Mouse (Mus musculus) embryonic facial prominence, embryonic 15.5 days (tissue): ENCODE data around the gene Mthfsl. TPM values are rescaled to one million over a fixed set of nuclear protein-coding genes. Genes with fewer than 3 reads are reported as not detected.
A peak's percentile ranks its signal among the peaks of the same experiment; 100 is the strongest.
"Not testable (repeated sequence)": the region's sequence is repeated elsewhere in the genome, so short reads cannot be mapped to it uniquely, and the experiment has no call there.

Experiments used
- ATAC-seq: fragments of 200-750 bp; cut with Nextera tagmentation; 2 replicates; pipeline ENCODE4 v1.8.0; 2017; ENCODE audit warnings: low read depth, moderate TSS enrichment; ENCODE audit not compliant: insufficient number of reproducible peaks, low FRiP score, low TSS enrichment
- H3K27ac ChIP-seq: fragments of 300-500 bp; sonication (generic); replicated peaks from 2 replicates; pipeline ENCODE4 v1.5.1; 2015; ENCODE audit warnings: mild to moderate bottlenecking, inconsistent platforms
- H3K27me3 ChIP-seq: fragments of 300-500 bp; sonication (generic); 2 replicates; pipeline ENCODE4 v1.6.1; 2015; ENCODE audit warnings: inconsistent platforms
- H3K36me3 ChIP-seq: fragments of 300-500 bp; sonication (generic); 2 replicates; pipeline ENCODE4 v1.6.1; 2015; ENCODE audit warnings: mild to moderate bottlenecking, inconsistent platforms
- H3K4me1 ChIP-seq: fragments of 300-500 bp; sonication (generic); 2 replicates; pipeline ENCODE4 v1.6.1; 2015; ENCODE audit warnings: inconsistent platforms
- H3K4me2 ChIP-seq: fragments of 300-500 bp; sonication (generic); replicated peaks from 2 replicates; pipeline ENCODE4 v1.6.1; 2015; ENCODE audit warnings: mild to moderate bottlenecking, inconsistent platforms
- H3K4me3 ChIP-seq: fragments of 300-500 bp; sonication (generic); replicated peaks from 2 replicates; pipeline ENCODE4 v1.5.1; 2015; ENCODE audit warnings: mild to moderate bottlenecking, inconsistent platforms
- H3K9ac ChIP-seq: fragments of 300-500 bp; sonication (generic); 2 replicates; pipeline ENCODE4 v1.6.1; 2015; ENCODE audit warnings: inconsistent platforms
- H3K9me3 ChIP-seq: fragments of 300-500 bp; sonication (generic); replicated peaks from 2 replicates; pipeline ENCODE4 v1.6.1; 2016; ENCODE audit warnings: inconsistent platforms
- WGBS: fragments of 180-500 bp; shearing (Covaris S2); methylation state at CpG from one replicate; pipeline ENCODE4 v1.1.7; 2015; 5-methylcytosine and 5-hydroxymethylcytosine counted together
- polyA plus RNA-seq: library from polyadenylated mRNA; unstranded; fragments of >200 nt; fragmentation: Nextera tagmentation; extraction: Ambion mirVana; gene quantifications from 2 replicates; pipeline ENCODE4 v1.2.1, GENCODE M21; 2015

Mthfsl gene
- polyA plus RNA-seq = 34.1 and 40.2 TPM in 2 replicates

DNA sequence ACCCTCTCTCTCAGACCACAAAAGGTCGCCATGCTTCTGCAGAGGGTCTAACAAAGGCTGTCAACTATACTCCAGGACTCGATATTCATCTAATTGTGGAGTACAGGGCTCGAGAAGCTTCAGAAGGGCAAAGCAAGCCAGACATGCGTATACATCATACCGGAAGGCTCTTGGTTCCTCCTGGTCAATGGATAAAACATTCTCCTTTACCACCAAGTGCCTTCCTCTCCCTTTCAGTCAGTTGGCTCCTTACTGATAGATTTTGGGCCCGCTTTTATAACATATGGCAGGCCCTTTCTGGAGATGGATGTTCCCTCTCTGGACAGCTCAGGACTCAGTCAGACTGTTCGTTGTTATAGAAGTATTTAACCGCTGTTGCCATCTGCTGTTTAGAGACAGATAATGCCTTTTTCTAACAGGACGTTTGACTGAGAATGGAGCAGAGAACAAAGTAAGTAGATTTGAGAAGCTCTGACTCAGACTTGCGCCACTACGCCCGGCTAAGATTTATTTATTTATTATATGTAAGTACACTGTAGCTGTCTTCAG lies at the start of gene Mthfsl:
TSS of gene Mthfsl (minus strand) at position 308 of the 549 bp plus-strand sequence.
- H3K9ac ChIP-seq, H3K4me1 ChIP-seq, H3K9me3 ChIP-seq, H3K27me3 ChIP-seq, H3K36me3 ChIP-seq: not testable (repeated sequence)
- H3K4me3 ChIP-seq = peak within 1 kb of the TSS; percentile 42
- WGBS = 17% methylated on average over 11 of the region's 12 CpGs
- H3K4me2 ChIP-seq = peak within 1 kb of the TSS; percentile 49
- H3K27ac ChIP-seq = peak within 1 kb of the TSS; percentile 85
- ATAC-seq = peak; percentile 34; the same call in 1 of the 2 replicates

GRCm38 (mm10) chr9:88769470-88769869 lies 49.4 kb upstream of the Mthfsl start:
- 77% methylated on average over 4 of the region's 5 CpGs for WGBS
- not testable (repeated sequence) for H3K36me3 ChIP-seq, H3K9me3 ChIP-seq, H3K4me2 ChIP-seq, H3K27ac ChIP-seq, H3K4me1 ChIP-seq, H3K9ac ChIP-seq, H3K4me3 ChIP-seq, ATAC-seq, H3K27me3 ChIP-seq

DNA sequence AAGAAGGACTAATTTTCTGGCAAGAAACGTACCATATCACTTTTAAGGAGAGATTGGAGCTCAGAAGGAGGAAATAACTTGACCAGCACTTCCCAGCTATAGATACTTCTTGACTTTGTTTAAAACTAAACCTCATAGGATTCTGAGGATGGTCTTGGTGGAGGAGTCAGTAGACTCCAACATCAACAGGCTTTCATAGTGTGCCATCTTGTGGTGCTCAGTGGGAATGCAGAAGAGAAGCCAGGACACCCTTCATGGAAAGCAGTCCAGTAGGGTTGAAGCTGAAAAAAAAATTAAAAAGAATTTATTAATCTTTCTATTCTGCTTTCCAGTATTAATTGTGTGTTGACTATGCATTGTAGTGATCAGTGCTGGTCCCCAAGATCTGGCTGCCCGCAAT lies 26.6 kb upstream of the Mthfsl start:
- WGBS = 0% methylated on average over 1 of the region's 2 CpGs
- not testable (repeated sequence) for H3K27me3 ChIP-seq, ATAC-seq, H3K4me1 ChIP-seq, H3K36me3 ChIP-seq, H3K27ac ChIP-seq, H3K4me2 ChIP-seq, H3K4me3 ChIP-seq, H3K9ac ChIP-seq, H3K9me3 ChIP-seq

DNA sequence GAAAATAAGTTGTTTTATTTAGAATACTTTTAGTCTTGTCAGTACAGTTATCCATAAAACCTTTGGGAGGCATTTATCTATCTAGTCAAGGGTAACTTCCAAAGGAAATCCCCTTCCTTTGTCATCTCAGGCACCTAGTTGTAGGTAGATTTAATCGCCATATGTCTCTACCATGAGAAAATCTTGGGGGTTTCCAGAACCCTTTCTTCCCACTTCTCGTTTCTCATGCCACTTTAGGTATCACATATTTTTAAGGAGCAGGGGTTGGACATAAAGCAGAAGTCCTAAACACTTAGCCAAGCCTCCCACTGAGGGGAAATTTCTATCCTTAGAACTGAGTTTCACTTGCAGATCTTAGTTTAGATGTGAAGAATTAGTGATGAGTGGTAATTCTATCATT lies 25.9 kb upstream of the Mthfsl start:
- not testable (repeated sequence) for H3K9ac ChIP-seq, H3K9me3 ChIP-seq, H3K4me1 ChIP-seq, H3K4me3 ChIP-seq, ATAC-seq, H3K27ac ChIP-seq, H3K36me3 ChIP-seq, H3K27me3 ChIP-seq, H3K4me2 ChIP-seq
- WGBS = 71% methylated on average over 1 of the region's 2 CpGs

DNA sequence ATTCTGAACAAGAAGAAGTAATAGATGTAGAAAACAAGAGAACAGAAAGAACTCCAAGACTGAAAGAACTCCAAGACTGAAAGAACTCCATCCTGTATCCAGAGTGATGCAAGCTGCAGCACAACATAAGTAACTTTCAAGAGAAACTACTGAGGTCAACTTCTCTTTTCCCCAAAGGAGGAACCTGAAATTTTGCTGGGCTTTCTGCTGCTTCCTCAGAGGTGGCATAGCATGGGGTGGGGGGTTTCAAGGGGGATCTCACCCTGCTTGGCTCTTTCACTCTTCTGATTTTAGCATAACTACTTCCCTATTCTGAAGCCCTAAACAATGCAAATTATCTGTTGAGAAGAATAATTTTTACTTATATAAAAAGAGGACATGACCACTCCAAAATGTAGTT lies 15.2 kb upstream of the Mthfsl start:
- H3K4me3 ChIP-seq, ATAC-seq, H3K4me2 ChIP-seq, H3K4me1 ChIP-seq, H3K9me3 ChIP-seq, H3K36me3 ChIP-seq, H3K27me3 ChIP-seq, H3K9ac ChIP-seq, H3K27ac ChIP-seq: not testable (repeated sequence)

DNA sequence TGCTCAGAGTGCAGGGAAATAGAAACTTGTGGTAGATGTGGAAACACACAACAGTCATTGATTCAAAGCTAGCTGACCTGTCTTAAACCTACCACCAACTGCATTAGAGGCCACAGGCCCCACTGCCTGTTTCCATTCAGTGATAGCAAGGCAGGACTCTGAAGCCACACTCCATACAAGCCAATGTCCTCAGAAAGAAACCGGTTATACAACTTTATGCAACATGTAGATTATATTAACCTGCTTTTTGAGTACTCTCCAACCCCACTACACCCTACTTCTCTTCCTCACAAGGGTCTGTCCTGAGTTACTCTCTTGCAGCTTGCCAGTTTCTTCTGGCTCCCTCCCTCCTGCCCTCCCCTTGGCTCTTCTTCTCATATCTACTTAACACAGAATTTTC lies 13.1 kb upstream of the Mthfsl start:
- not testable (repeated sequence) for H3K27ac ChIP-seq, H3K4me3 ChIP-seq, H3K4me1 ChIP-seq, H3K9me3 ChIP-seq, H3K9ac ChIP-seq, ATAC-seq, H3K36me3 ChIP-seq, H3K4me2 ChIP-seq, H3K27me3 ChIP-seq
- WGBS = 69% methylated on average over 1 of the region's 1 CpGs

- not testable (repeated sequence) for H3K27ac ChIP-seq, H3K9me3 ChIP-seq
- 89% methylated on average over 2 of the region's 3 CpGs for WGBS
These were observed 12.2 kb upstream of the Mthfsl start for GRCm38 (mm10) chr9:88732334-88732733.

GRCm38 (mm10) chr9:88731728-88732127 lies 11.6 kb upstream of the Mthfsl start, which contains the start of gene Bcl2a1d:
Gene Bcl2a1d, minus strand, starts transcription at chr9:88731914.
- H3K9me3 ChIP-seq, H3K27me3 ChIP-seq, H3K4me2 ChIP-seq, H3K27ac ChIP-seq, H3K36me3 ChIP-seq, H3K4me1 ChIP-seq, H3K4me3 ChIP-seq, ATAC-seq, H3K9ac ChIP-seq: not testable (repeated sequence)
- 94% methylated on average over 5 of the region's 5 CpGs for WGBS

More at GRCm38 (mm10) chr9:88732334-88732733, 12.2 kb upstream of the Mthfsl start:
- ATAC-seq, H3K36me3 ChIP-seq, H3K9ac ChIP-seq, H3K4me3 ChIP-seq, H3K27me3 ChIP-seq, H3K4me1 ChIP-seq, H3K4me2 ChIP-seq: not testable (repeated sequence)

DNA sequence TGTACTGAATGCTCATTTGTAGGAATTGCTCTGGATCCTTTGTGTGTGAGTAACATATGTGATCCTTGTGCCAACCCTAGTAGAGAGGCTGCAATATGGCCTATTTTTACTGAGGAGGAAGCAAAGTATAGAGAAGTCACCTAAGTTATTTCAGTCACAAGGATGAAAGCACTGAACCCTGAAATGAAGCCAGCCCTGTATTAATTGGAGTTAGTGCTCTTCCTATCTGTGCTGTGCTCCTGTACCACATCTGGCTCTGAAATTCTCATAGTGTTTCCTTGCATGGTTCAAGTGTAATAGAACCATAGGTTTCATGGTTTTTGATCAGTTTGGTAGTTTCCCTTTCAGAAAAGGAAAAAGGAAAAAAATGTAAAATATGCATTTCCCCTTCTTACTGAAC lies 8.2 kb upstream of the Mthfsl start:
- not testable (repeated sequence) for H3K36me3 ChIP-seq, H3K27ac ChIP-seq

GRCm38 (mm10) chr9:88721628-88722027 lies 1.5 kb upstream of the Mthfsl start:
- not testable (repeated sequence) for H3K4me3 ChIP-seq, H3K27ac ChIP-seq, H3K36me3 ChIP-seq, H3K4me1 ChIP-seq, H3K9ac ChIP-seq, ATAC-seq, H3K4me2 ChIP-seq, H3K9me3 ChIP-seq, H3K27me3 ChIP-seq

More for the DNA sequence above, 8.2 kb upstream of the Mthfsl start:
- H3K4me1 ChIP-seq, ATAC-seq, H3K27me3 ChIP-seq, H3K9ac ChIP-seq, H3K4me2 ChIP-seq, H3K9me3 ChIP-seq, H3K4me3 ChIP-seq: not testable (repeated sequence)

GRCm38 (mm10) chr9:88719073-88719921 lies 799 bp downstream of the Mthfsl start:
- not testable (repeated sequence) for H3K9ac ChIP-seq

GRCm38 (mm10) chr9:88718593-88718992 lies 1.5 kb downstream of the Mthfsl start:
- H3K4me2 ChIP-seq = not testable (repeated sequence)

More at GRCm38 (mm10) chr9:88719073-88719921, 799 bp downstream of the Mthfsl start:
- H3K27me3 ChIP-seq, H3K36me3 ChIP-seq, H3K4me1 ChIP-seq, H3K9me3 ChIP-seq: not testable (repeated sequence)
- peak; percentile 91 for ATAC-seq
- 14% methylated on average over 15 of the region's 46 CpGs for WGBS
- H3K4me3 ChIP-seq = peak overlapping the region; percentile 42
- H3K4me2 ChIP-seq = peak overlapping the region; percentile 40
- peak overlapping the region; percentile 85 for H3K27ac ChIP-seq

More at GRCm38 (mm10) chr9:88718593-88718992, 1.5 kb downstream of the Mthfsl start:
- not testable (repeated sequence) for H3K27me3 ChIP-seq, H3K9ac ChIP-seq, ATAC-seq, H3K36me3 ChIP-seq, H3K9me3 ChIP-seq, H3K27ac ChIP-seq, H3K4me1 ChIP-seq, H3K4me3 ChIP-seq
- WGBS = 66% methylated on average over 5 of the region's 5 CpGs
